Mouse (Mus musculus): ENCODE measurements around the gene Cdk6. TPM values are rescaled to one million over a fixed set of nuclear protein-coding genes. Genes with fewer than 3 reads are reported as not detected.
A peak's percentile ranks its signal among the peaks of the same experiment; 100 is the strongest.

Cdk6 gene
- total RNA-seq, 2 experiments from 2014 or later, result 22.9 to 26.1 TPM

GRCm38 (mm10) chr5:3478216-3478615 lies 136.9 kb downstream of the Cdk6 start:
- intact Hi-C loops (cut with DNase I), result no loop called here
- no peak for DNase-seq

GRCm38 (mm10) chr5:3479016-3479795 lies 137.9 kb downstream of the Cdk6 start:
- intact Hi-C loops (cut with DNase I), result no loop called here

GRCm38 (mm10) chr5:3480637-3481395 lies 139.5 kb downstream of the Cdk6 start:
- DNase-seq, result no peak
- intact Hi-C loops (cut with DNase I), result no loop called here

More at GRCm38 (mm10) chr5:3479016-3479795, 137.9 kb downstream of the Cdk6 start:
- DNase-seq, result no peak

GRCm38 (mm10) chr5:3482474-3482873 lies 141.2 kb downstream of the Cdk6 start:
- intact Hi-C loops (cut with DNase I), result no loop called here
- no peak for DNase-seq

GRCm38 (mm10) chr5:3483054-3483722 lies 141.9 kb downstream of the Cdk6 start:
- intact Hi-C loops (cut with DNase I), result no loop called here
- DNase-seq, result no peak

- intact Hi-C loops (cut with DNase I), result no loop called here
- DNase-seq, result no peak
Observed at GRCm38 (mm10) chr5:3486579-3487282, 145.4 kb downstream of the Cdk6 start.

DNA sequence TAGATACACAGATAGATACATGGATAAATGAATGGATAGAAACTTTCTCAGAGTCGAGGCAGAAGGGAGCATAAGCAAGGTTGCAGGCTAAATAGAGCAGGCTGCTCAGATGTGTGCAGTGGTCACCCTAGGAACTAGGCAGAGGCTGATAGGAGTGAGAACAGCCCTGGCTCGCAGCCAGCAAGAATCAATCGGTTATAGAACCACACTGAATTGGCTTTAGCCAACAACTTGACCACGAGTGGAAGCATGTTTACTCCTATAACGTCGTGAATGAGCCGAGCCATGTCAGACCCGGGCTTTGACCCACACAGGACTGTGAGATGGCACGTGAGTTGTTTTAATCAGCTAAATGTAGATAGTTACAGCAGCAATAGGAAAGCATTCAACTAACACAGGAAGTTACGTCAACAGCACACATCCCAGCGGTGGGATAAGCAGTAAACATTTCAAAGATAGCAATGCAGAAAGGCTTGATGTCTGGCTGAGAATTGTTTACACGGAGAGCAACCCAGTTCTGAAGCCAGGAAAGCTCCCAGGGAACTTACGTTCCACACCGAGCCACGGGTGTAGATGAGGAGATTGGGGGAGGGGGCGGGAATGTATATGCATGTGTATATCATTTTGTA lies 147.0 kb downstream of the Cdk6 start:
- intact Hi-C loops (cut with DNase I), result no loop called here
- DNase-seq, result no peak

DNA sequence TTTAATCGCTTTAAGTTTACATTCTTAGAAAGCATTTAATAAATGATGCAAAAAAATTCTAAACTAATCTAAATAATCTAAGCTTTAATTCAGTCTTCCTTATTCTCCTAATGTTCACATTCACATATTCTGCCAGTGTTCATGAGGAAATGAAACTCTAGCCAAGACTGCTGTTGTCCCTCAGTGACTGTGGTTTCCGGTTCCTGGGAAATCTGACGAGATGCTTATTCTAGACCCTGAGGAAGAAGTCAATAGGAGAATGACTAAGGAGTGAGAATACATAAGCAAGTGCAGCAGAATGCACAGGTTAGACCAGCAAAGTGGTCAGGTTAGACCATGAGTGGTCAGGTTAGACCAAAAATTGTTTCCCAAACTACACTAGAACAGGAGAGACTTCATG lies 149.1 kb downstream of the Cdk6 start:
- intact Hi-C loops (cut with DNase I), result no loop called here
- no peak for DNase-seq

DNA sequence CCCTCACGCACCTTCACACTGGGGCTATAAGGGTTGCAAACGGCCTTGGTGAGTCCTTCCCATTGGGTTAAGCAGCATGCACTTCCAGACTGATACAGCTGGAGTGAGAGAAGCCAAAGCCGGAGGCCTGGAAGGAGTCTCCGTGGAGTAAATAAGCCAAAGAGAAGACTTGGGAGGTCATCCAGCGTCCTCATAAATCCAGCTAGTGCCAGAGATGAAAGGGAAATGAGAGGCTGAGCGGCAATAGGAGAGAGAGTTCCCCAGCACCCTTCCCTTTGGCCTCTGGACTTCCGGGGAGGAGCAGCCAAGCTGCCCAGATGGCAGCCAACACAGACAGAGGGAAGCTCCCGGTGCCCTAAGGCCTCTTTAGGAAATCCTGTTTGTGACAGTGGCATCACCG lies 149.8 kb downstream of the Cdk6 start:
- intact Hi-C loops (cut with DNase I), result no loop called here
- DNase-seq, result peak; percentile 51 to 70

- intact Hi-C loops (cut with DNase I), result no loop called here
- DNase-seq, result no peak
Observed at GRCm38 (mm10) chr5:3491883-3492282, 150.6 kb downstream of the Cdk6 start.

DNA sequence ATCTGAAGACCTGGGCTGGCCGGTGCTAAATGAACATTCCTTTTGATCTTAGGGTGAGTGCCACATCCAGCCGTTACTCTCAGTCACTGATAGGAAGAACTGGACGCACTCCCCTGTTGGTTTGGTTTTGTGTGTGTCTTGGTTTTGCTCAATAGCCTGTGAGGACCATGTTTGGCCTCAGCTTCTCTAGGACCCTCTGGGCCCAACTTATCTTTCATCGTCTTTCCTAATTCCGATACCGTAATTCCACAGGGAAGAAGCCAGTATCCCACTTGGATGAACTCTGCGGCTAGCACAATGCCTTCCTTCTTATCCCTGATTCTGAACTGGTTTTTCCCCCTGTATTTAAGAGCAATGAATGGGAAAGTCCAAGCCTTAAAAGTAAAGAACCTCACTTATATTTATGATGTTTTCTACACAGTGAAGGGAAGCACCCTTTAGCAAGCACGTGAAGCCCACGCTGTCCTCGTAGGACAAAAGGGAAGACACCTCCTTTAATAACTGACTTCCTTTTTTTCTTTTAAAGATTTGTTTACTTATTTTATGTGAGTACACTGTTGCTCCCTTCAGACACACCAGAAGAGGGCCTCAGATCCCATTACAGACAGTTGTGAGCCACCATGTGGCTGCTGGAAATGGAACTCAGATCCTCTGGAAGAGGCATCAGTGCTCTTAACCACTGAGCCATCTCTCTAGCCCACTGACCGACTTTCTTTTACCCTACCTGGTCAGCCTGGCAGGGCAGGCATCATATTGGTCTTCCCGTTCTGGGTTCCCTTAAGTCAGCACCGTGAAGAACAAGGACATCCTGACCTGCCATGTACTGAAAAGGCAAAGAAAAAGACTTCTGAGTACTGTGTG lies 151.7 kb downstream of the Cdk6 start:
- no peak for DNase-seq
- intact Hi-C loops (cut with DNase I), result no loop called here

DNA sequence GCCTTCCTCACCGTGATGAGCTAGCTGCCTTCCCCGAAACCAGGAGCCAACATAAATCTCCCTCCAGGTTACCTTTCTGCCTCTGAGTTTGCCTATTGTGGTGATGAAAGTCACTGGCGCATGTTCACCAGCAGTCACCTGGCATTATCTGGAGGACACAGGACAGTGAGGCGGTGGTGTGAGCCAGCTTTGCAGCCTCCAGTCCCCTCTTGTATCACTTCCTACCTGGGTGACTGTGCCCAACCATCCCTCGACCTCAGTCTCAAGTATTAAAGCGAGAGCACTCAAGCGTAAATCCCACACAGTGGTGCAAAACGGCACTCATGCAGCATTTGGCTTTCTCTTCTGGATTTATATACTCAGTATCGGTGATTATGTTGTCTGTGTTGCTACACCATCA lies 152.7 kb downstream of the Cdk6 start:
- DNase-seq, result no peak
- intact Hi-C loops (cut with DNase I), result no loop called here

GRCm38 (mm10) chr5:3494452-3495187 lies 153.3 kb downstream of the Cdk6 start:
- DNase-seq, result no peak
- intact Hi-C loops (cut with DNase I), result no loop called here

- intact Hi-C loops (cut with DNase I), result no loop called here
Observed at GRCm38 (mm10) chr5:3497505-3497925, 156.2 kb downstream of the Cdk6 start.

DNA sequence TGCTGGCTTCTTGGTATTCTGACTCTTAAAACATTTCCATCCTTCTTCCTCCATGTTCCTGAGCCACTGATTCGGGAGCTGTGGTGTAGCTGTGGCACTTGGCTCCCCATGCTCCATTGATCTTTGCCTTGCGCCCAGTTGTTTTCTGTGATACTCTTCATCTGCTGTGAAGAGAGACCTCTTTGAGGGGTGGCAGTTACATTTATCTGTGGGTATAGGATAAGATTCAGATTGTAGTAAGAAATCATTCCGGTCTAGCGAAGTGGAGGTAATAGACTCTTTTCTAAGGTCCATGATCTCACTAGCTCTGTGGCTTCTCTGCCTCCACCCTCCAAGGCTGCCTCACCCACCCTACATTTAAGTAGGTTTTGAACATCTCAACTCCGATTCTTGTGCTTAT lies 159.0 kb downstream of the Cdk6 start:
- intact Hi-C loops (cut with DNase I), result loop anchor here (5.0 kb wide), 1 partner anchor 33 kb away; no protein-coding TSS in a partner anchor
- DNase-seq, result no peak

More at GRCm38 (mm10) chr5:3497505-3497925, 156.2 kb downstream of the Cdk6 start:
- no peak for DNase-seq

DNA sequence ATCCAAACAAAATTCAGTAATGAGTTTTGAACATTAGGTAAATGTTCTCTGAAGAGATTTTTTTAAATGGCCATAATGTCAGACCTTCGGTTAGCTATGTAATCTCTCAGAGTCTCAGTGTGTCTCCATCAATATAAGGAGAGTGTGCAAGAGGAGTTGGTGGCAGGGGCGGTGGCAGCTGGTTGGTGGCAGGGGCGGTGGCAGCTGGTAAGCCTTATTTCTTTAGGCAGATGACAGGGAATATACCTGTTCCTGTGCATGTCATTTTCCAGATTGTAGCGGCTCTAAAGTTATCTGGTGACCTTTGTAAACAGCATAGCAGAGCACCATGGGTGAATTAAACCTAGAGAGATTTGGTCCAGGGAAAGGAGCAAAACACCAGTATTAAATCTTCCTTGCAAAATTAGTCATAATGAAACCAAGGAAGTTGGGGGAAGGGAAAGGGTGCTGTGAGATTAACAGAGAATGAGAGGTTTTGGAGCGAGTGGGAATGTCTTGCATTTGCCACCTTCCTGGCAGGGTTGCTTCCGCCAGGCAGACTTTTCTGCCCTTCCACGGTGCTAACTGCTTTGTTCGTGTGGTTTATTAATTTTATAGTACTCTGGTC lies 159.8 kb downstream of the Cdk6 start:
- intact Hi-C loops (cut with DNase I), result loop anchor here (5.0 kb wide), 1 partner anchor 34 kb away; no protein-coding TSS in a partner anchor
- DNase-seq, result no peak

DNA sequence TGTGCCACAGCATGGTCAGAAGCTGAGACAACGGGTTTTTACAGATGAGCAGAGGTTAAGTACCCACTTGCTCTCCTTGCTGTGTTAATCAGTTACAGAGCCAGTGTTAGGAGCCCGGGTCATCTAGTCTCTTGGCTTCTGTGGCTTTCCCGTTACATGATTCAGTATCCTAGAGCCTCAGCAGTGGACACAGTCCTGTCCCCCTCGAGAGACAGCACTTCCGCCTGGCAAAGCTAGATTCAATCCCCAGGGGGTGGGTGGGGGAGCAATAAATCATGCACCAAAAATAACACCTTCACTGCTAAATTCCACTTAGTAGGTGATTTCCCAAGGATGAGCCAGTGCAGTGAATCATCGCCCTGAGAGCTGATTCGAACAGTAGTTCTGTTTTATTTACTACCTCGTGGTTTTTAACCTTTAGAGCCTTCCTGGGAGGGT lies 160.3 kb downstream of the Cdk6 start:
- intact Hi-C loops (cut with DNase I), result loop anchor here (5.0 kb wide), 1 partner anchor 34 kb away; no protein-coding TSS in a partner anchor

More for the DNA sequence above, 160.3 kb downstream of the Cdk6 start:
- peak; percentile 31 to 38 for DNase-seq
